Mouse (Mus musculus) layer of hippocampus, adult 2 months (tissue): ENCODE measurements at regions not wholly inside any gene's neighbourhood (a gene's known extent, or its start where the extent isn't known, plus 50 kb on each side); places are given as distances from the start of the nearest gene placed in this dataset.

Source experiments
- DNase-seq, 2 experiments: peaks; one replicate each; pipeline ENCODE4 v3.0.0; 2022; ENCODE audit warnings: low spot score in 2 of 2
- H3K27ac ChIP-seq: fragments of 200-600 bp; 2 replicates; pipeline ENCODE4 v1.8.1; 2022
- H3K4me3 ChIP-seq: fragments of 200-600 bp; 2 replicates; pipeline ENCODE4 v1.8.1; 2022; ENCODE audit warnings: mild to moderate bottlenecking
- CTCF ChIP-seq: fragments of 200-600 bp; conservative IDR thresholded peaks from 2 replicates; pipeline ENCODE4 v1.8.1; 2022; ENCODE audit warnings: antibody characterized with exemption, mild to moderate bottlenecking, moderate library complexity

DNA sequence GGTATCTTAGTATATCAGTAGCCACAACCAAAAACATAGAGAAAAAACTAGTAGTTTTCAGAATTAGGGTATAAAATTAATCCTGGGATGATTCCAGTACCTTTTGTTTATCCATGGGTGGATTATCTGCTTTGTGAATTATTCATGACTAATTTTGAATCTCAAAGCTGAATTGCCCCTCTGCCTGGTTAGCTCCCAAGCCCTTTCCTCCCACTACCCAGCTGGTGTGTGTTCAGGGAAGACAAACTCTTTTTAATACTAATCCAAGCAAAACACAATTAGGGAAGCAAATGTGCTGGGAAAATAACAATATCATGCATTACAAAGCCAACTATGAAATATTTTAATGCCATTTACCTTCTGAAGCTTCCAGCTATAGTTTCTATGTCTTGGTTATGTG is 347.4 kb downstream of the Gm43517 start:
- peak; percentile 64 to 68 for DNase-seq
- no peak for TF ChIP-seq CTCF
- H3K4me3 ChIP-seq: no peak overlapping the region
- H3K27ac ChIP-seq: peak overlapping the region; percentile 80

GRCm38 (mm10) chr12:49737100-49737499 is 352.1 kb downstream of the Gm43517 start:
- peak overlapping the region; percentile 73 for H3K27ac ChIP-seq
- H3K4me3 ChIP-seq: no peak overlapping the region
- TF ChIP-seq CTCF: no peak
- peak in 1 of 2 experiments; percentile 16 for DNase-seq

DNA sequence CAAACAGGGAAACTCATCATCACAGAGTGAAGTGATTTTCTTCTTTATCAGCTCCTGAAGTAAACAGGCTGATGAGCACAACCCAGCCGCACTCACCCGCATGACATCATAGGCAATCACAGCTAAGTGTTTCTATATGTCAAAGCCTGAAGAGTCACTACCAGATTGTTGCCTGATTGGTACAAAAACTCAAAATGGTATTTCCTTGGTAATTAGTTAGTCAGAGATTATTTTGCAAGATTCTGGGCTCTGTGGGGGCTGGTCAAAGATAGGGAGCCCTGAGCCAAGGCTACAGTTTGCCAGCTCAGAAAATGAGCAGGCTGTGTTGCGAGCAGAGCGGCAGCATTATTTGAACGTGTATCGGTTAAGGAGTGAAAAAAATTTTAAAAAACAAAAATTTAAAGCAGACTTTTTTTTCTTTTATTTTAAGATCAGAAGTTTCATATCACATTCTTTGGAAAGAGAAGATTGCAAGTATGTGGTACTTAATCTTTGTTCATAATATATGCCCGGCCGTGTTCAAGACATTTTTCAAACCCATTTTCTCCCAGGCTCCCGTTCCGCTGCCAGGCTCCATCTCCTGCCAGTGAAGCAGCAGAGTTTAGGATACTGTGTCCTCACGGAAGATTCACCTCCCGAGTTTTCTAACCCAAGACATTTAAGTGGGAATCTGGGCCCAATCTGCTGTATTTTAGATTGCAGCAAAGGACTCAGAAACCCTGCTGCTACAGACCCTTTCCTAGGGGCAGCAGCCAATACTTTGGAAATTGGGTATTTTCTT is 355.2 kb downstream of the Gm43517 start:
- peak overlapping the region; percentile 28 for H3K4me3 ChIP-seq
- no peak for TF ChIP-seq CTCF
- H3K27ac ChIP-seq: peak overlapping the region; percentile 91
- peak; percentile 48 to 51 for DNase-seq

- Histone ChIP-seq H3K4me3 (no peak overlapping the region), H3K27ac (peak overlapping the region; percentile 39)
- no peak for DNase-seq
- no peak for TF ChIP-seq CTCF
Observed at GRCm38 (mm10) chr12:49743402-49743801, 358.4 kb downstream of the Gm43517 start.

DNA sequence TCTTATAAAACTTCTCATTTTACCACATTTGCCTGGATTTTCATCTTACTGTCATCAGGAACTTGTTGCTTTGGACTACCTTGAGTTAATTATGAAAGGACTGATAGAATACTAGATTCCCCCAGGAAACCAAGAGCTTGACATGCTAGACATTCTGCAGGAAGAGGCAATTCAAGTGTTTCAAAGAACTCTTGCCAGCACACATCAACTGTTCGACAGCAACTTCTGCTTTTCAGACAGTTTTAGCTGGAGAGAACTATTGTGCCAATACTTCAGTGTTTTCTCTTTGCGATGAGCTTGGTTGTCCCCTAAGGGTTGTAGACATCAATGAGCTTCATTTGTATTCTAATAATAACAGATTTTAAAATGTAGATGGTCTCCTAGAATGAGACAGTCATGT is 362.1 kb downstream of the Gm43517 start:
- H3K4me3 ChIP-seq: no peak overlapping the region
- no peak for DNase-seq
- no peak for TF ChIP-seq CTCF
- H3K27ac ChIP-seq: no peak overlapping the region

DNA sequence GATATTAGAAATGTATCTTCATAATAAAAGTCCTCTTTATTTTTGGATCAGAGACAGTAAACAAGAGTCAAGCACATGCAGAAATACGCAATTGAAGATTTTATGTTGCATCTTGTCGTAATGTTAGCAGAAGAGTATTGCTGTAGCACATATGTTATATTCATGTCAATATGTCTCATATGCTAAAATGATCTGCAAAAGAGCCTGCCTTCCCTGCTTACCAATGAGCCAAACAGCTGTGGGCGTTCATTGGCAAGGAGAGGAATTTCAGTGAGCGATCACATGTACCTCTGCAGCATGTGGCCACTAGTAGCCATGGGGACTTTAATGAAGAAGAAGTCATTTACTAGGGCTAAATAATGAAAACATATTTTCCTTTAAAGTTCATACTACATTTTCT is 373.4 kb downstream of the Gm43517 start:
- no peak for TF ChIP-seq CTCF
- peak overlapping the region; percentile 71 for H3K27ac ChIP-seq
- H3K4me3 ChIP-seq: no peak overlapping the region
- peak in 1 of 2 experiments; percentile 42 for DNase-seq

DNA sequence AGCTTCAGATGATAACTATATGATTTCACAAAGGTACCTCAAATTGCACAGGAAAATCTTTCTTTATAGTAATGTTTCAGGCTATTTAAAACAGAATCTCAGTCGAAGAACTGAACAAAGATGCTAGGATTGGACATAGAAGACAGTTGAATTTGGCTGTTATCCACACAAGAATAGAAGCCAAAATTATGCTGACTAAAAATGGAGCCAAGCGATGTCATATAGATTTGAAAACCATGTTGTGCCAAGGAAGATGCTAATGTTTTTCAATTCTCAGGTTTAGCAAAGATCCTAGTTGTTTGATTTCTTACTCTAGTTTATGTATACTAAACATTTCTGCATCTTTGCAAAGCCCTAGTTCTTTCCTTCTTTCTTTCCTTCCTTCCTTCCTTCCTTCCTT is 379.6 kb downstream of the Gm43517 start:
- Histone ChIP-seq H3K4me3 (no peak overlapping the region), H3K27ac (no peak overlapping the region)
- no peak for TF ChIP-seq CTCF
- no peak for DNase-seq

GRCm38 (mm10) chr12:49808341-49808740 is 423.4 kb downstream of the Gm43517 start:
- no peak for TF ChIP-seq CTCF
- DNase-seq: peak; percentile 31 to 43
- H3K4me3 ChIP-seq: no peak overlapping the region
- peak overlapping the region; percentile 58; the same call in 1 of the 2 replicates for H3K27ac ChIP-seq

DNA sequence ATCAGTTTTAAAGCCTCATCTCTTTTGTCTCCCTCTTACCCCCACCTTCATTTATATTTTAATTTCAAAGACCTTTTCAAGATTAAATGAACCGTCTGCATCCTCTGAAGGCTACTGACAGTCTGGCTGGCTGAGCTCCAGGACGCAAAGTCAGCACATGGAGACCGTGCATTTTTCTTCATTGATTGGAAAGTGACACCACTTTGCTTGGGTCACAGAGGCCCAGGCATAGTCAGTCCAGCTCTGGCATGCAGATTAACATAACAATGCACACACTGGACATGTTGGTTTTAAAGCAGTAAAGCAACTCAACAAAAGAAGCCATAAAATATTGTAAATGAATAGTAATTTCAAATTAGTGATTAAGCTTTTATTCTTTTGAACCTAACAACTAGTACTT is 429.7 kb downstream of the Gm43517 start:
- TF ChIP-seq CTCF: no peak
- no peak overlapping the region for H3K27ac ChIP-seq
- H3K4me3 ChIP-seq: no peak overlapping the region
- DNase-seq: no peak

DNA sequence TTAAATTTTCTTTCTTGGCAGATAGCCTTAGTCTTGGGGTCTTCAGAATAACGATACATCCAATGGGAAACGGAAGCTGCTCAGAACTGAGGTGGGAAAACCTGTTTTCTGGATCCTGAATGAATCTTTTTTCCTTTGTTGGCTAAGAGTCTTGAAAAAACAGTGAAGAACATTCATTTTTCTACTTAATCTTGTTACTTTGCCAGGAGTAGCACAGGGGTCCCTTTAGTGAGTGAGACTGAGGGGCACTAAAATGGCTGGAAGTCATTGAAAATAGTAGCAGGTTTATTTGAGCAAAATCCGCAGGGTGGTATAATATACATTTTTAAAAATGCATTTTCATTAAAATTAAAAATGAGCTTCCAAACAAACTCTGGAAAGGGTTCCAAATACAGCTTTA is 442.8 kb downstream of the Gm43517 start:
- Histone ChIP-seq H3K27ac (peak overlapping the region; percentile 87), H3K4me3 (no peak overlapping the region)
- no peak for DNase-seq
- no peak for TF ChIP-seq CTCF

DNA sequence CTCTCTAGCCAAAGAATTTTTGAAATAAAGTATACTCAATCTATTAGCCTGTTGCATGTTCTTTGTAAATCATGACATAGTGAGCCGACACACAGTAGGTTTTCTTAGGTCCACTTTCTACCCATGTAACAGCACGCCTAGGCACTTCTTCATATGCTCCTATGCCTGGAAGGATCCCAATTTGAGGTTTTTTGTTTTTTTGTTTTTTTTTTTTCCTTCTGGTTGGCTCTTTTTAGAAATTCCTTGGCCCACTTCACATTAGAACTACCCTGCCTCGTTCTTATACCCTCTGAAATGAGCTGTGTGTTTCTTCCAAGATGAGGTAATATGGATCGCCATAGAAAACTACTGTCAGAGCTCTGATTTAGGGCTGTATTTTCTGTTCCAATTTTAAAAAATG is 443.6 kb downstream of the Gm43517 start:
- no peak for DNase-seq
- Histone ChIP-seq H3K27ac (peak overlapping the region; percentile 87), H3K4me3 (no peak overlapping the region)
- no peak for TF ChIP-seq CTCF

GRCm38 (mm10) chr12:49830665-49831064 is 445.7 kb downstream of the Gm43517 start:
- peak overlapping the region; percentile 87 for H3K27ac ChIP-seq
- no peak overlapping the region for H3K4me3 ChIP-seq
- peak; percentile 46 to 67 for DNase-seq
- no peak for TF ChIP-seq CTCF

GRCm38 (mm10) chr12:49832118-49832847 is 447.3 kb downstream of the Gm43517 start:
- H3K27ac ChIP-seq: peak overlapping the region; percentile 83

More at GRCm38 (mm10) chr12:49832118-49832847, 447.3 kb downstream of the Gm43517 start:
- no peak overlapping the region for H3K4me3 ChIP-seq
- no peak for TF ChIP-seq CTCF
- no peak for DNase-seq
